Mouse (Mus musculus) ES-Bruce4 (cell line): ENCODE measurements around the gene Polr3k.
A peak's percentile ranks its signal among the peaks of the same experiment; 100 is the strongest.

Source experiments
- CTCF ChIP-seq: IDR thresholded peaks from one replicate; pipeline ENCODE4 v1.8.1; 2011; ENCODE audit warnings: low read depth, low read length
- EP300 ChIP-seq: IDR thresholded peaks from 2 replicates; pipeline ENCODE4 v1.6.1; 2011; ENCODE audit warnings: low read depth, low read length; ENCODE audit not compliant: insufficient read depth
- POLR2A ChIP-seq: IDR thresholded peaks from one replicate; pipeline ENCODE4 v1.8.1; 2011; ENCODE audit warnings: low read length; ENCODE audit not compliant: insufficient read depth

- no peak for TF ChIP-seq CTCF
- TF ChIP-seq POLR2A: peak; percentile 67
- no peak for TF ChIP-seq EP300
These were observed at the start of gene Polr3k for GRCm38 (mm10) chr2:181863791-181864535.
